Mouse (Mus musculus) lung, postnatal 25 days (tissue): ENCODE results near the gene Htra2.

ENCODE experiments used
- DNase-seq: peaks from one replicate; pipeline ENCODE4 v3.0.0; 2022; ENCODE audit warnings: low spot score

The Htra2 gene

GRCm38 (mm10) chr6:83004872-83005271 lies 50.2 kb downstream of the Htra2 start:
- peak; percentile 74 for DNase-seq

GRCm38 (mm10) chr6:83004309-83004708 lies 50.8 kb downstream of the Htra2 start:
- no peak for DNase-seq

GRCm38 (mm10) chr6:83003850-83004249 lies 51.2 kb downstream of the Htra2 start:
- DNase-seq = no peak

- DNase-seq = no peak
Measured at GRCm38 (mm10) chr6:83003082-83003481, 52.0 kb downstream of the Htra2 start.
